Mouse (Mus musculus): Measurements from ENCODE around the gene Bloc1s1.

- TF ChIP-seq POLR2A (IDR thresholded peaks at IDR 0.05; ENCODE audit: borderline replicate concordance, extremely low read depth, insufficient read depth, insufficient read length, poor library complexity, severe bottlenecking) (no peak), CTCF (IDR thresholded peaks at IDR 0.05; ENCODE audit: borderline replicate concordance, extremely low read depth, insufficient read depth, insufficient read length) (no peak)
Observed at GRCm38 (mm10) chr10:128904812-128905211, 19.0 kb downstream of the Bloc1s1 start.

All from brain, embryonic 14.5 days (tissue).